Mouse (Mus musculus): ENCODE data around the gene Rtn2. TPM values are rescaled to one million over a fixed set of nuclear protein-coding genes. Genes with fewer than 3 reads are reported as not detected.

Rtn2 gene
- polyA plus RNA-seq, 1 experiment from 2014 or later = 39.2 TPM

DNA sequence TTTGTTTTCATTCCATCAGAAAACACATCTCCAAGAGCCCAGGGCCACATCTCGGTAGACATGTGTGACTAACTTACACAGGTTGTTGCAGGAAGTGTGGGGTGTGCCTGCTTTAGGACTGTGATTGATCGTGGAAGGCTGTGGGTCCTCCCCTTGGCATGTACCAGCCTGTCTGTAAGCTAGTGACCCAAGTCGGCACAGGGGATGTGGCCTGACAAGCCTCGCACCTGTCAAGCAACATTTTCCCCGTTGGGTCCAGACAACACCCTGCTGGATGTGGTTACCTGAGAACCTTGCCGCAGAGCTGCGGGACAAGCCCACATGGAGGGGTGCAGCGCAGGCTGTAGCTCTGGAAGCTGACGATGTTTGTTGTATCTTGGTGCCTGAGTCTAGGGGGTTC is 40.1 kb downstream of the Rtn2 start:
- Histone ChIP-seq H3K9me3 (replicated peaks) (no peaks in the 10 kb centered on the region), H3K27me3 (peaks cover 10% of the 10 kb centered on the region; the same call in 1 of the 2 replicates), H3K9ac (no peak overlapping the region), H3K27ac (replicated peaks) (0 out of 2 replicates have a peak overlapping the region, but pooled peaks have one; percentile 44), H3K4me2 (replicated peaks) (no peak overlapping the region), H3K4me1 (peaks cover 30% of the 10 kb centered on the region), H3K4me3 (replicated peaks) (no peak overlapping the region), H3K36me3 (no peaks in the 10 kb centered on the region)
- WGBS = 26% methylated on average over 9 of the region's 9 CpGs
- no peak for ATAC-seq (ENCODE audit: insufficient number of reproducible peaks, low FRiP score, low TSS enrichment, low read depth)

DNA sequence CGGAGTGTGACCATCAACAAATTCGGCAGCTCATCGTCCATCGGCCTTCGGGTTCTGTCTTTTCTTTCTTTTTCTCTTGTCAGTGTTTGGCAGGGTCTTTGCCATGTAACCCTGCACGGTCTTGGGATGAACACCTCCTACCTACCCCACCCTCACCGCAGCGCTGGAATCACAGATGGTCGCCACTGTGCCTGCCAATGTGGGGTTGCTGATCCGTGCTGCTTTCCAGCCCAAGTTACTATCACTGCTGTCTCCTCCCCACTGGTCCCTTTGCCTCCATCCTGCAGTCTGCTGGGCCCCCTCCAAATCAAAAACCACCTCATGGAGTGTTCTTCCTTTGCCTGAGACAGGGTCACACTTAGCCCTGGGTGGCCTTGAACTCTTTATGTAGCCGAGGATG is 41.8 kb downstream of the Rtn2 start:
- Histone ChIP-seq H3K27me3 (no peaks in the 10 kb centered on the region), H3K9ac (no peak overlapping the region), H3K4me2 (replicated peaks) (no peak overlapping the region), H3K4me1 (peaks cover 35% of the 10 kb centered on the region), H3K27ac (replicated peaks) (no peak overlapping the region), H3K4me3 (replicated peaks) (no peak overlapping the region), H3K9me3 (replicated peaks) (no peaks in the 10 kb centered on the region), H3K36me3 (no peaks in the 10 kb centered on the region)
- WGBS = 88% methylated on average over 11 of the region's 11 CpGs
- no peak for ATAC-seq (ENCODE audit: insufficient number of reproducible peaks, low FRiP score, low TSS enrichment, low read depth)

- ATAC-seq (ENCODE audit: insufficient number of reproducible peaks, low FRiP score, low TSS enrichment, low read depth) = no peak
- Histone ChIP-seq H3K36me3 (no peaks in the 10 kb centered on the region), H3K27ac (replicated peaks) (no peak overlapping the region), H3K4me1 (peaks cover 23% of the 10 kb centered on the region), H3K9ac (no peak overlapping the region), H3K27me3 (no peaks in the 10 kb centered on the region), H3K4me3 (replicated peaks) (peak overlapping the region; percentile 47; the same call in 1 of the 2 replicates), H3K9me3 (replicated peaks) (no peaks in the 10 kb centered on the region), H3K4me2 (replicated peaks) (peak overlapping the region; percentile 79)
- WGBS = 70% methylated on average over 21 of the region's 21 CpGs
Measured at GRCm38 (mm10) chr7:19325262-19326199, 43.1 kb downstream of the Rtn2 start.

- Histone ChIP-seq H3K9ac (peak overlapping the region; percentile 26), H3K4me3 (replicated peaks) (peak overlapping the region; percentile 47), H3K4me2 (replicated peaks) (peak overlapping the region; percentile 79), H3K9me3 (replicated peaks) (no peaks in the 10 kb centered on the region), H3K27me3 (no peaks in the 10 kb centered on the region), H3K27ac (replicated peaks) (peak overlapping the region; percentile 70), H3K4me1 (peaks cover 21% of the 10 kb centered on the region), H3K36me3 (no peaks in the 10 kb centered on the region)
- ATAC-seq (ENCODE audit: insufficient number of reproducible peaks, low FRiP score, low TSS enrichment, low read depth) = peak; percentile 80
- WGBS = under 1% methylated on average over 19 of the region's 20 CpGs
Measured at GRCm38 (mm10) chr7:19326359-19326758, 43.9 kb downstream of the Rtn2 start.

- H3K27ac ChIP-seq (replicated peaks) = peak overlapping the region; percentile 70
Measured at GRCm38 (mm10) chr7:19327128-19327527, 44.7 kb downstream of the Rtn2 start.

GRCm38 (mm10) chr7:19327782-19328181 is 45.4 kb downstream of the Rtn2 start:
- H3K27me3 ChIP-seq = no peaks in the 10 kb centered on the region
- 0 out of 2 replicates have a peak overlapping the region, but pooled peaks have one; percentile 26 for H3K9ac ChIP-seq
- H3K27ac ChIP-seq (replicated peaks) = no peak overlapping the region
- H3K9me3 ChIP-seq (replicated peaks) = no peaks in the 10 kb centered on the region
- H3K4me1 ChIP-seq = peaks cover 23% of the 10 kb centered on the region
- 82% methylated on average over 5 of the region's 5 CpGs for WGBS
- H3K4me2 ChIP-seq (replicated peaks) = no peak overlapping the region
- no peak overlapping the region for H3K4me3 ChIP-seq (replicated peaks)
- no peaks in the 10 kb centered on the region for H3K36me3 ChIP-seq
- no peak for ATAC-seq (ENCODE audit: insufficient number of reproducible peaks, low FRiP score, low TSS enrichment, low read depth)

More at GRCm38 (mm10) chr7:19327128-19327527, 44.7 kb downstream of the Rtn2 start:
- Histone ChIP-seq H3K9ac (peak overlapping the region; percentile 26; the same call in 1 of the 2 replicates), H3K27me3 (no peaks in the 10 kb centered on the region), H3K9me3 (replicated peaks) (no peaks in the 10 kb centered on the region), H3K36me3 (no peaks in the 10 kb centered on the region), H3K4me1 (peaks cover 21% of the 10 kb centered on the region), H3K4me2 (replicated peaks) (peak overlapping the region; percentile 79), H3K4me3 (replicated peaks) (peak overlapping the region; percentile 47)
- ATAC-seq (ENCODE audit: insufficient number of reproducible peaks, low FRiP score, low TSS enrichment, low read depth) = peak; percentile 36; the same call in 1 of the 2 replicates
- WGBS = under 1% methylated on average over 22 of the region's 22 CpGs

DNA sequence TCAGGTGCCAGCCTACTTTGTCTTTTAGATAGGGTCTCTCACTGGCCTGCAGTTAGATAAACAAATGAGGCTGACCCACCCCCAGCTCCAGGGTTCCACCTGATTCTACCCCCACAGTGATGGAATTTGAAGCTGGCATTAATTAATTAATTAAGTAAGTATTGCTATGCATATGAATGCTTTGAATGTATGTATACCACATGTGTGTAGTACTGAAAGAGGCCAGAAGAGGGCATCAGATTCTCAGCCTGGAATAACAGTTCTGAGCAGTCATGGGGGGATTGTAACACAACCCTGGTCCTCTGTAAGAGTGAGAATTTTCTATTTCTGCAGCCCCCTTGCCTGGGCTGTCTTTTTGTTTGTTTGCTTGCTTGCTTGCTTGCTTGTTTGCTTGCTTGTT is 46.0 kb downstream of the Rtn2 start:
- no peaks in the 10 kb centered on the region for H3K27me3 ChIP-seq
- H3K4me2 ChIP-seq (replicated peaks) = no peak overlapping the region
- no peak for ATAC-seq (ENCODE audit: insufficient number of reproducible peaks, low FRiP score, low TSS enrichment, low read depth)
- no peak overlapping the region for H3K27ac ChIP-seq (replicated peaks)
- H3K36me3 ChIP-seq = no peaks in the 10 kb centered on the region
- H3K4me3 ChIP-seq (replicated peaks) = no peak overlapping the region
- no peaks in the 10 kb centered on the region for H3K9me3 ChIP-seq (replicated peaks)
- no peak overlapping the region for H3K9ac ChIP-seq
- H3K4me1 ChIP-seq = peaks cover 23% of the 10 kb centered on the region

DNA sequence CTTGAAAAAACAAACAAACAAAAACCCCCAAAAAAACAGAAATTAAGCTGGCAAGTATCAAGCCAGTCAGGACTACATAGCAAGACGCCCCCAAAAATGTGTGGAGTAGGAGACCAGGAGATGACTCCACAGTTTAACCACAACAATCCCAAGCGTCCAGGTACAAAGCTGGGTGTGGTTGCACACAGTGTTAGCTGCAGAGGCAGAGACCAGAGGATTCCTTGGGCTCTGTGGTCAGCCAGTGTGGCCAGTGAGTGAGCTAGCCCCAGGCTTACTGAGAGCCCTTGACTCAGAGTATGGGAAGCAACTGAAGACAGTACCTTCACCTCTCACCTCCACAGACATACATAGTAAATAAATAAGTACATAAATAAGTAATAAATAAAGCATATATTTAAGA is 49.5 kb downstream of the Rtn2 start:
- Histone ChIP-seq H3K4me3 (replicated peaks) (no peak overlapping the region), H3K4me2 (replicated peaks) (no peak overlapping the region), H3K4me1 (peaks cover 16% of the 10 kb centered on the region), H3K9ac (no peak overlapping the region), H3K36me3 (no peaks in the 10 kb centered on the region), H3K27me3 (no peaks in the 10 kb centered on the region), H3K9me3 (replicated peaks) (no peaks in the 10 kb centered on the region), H3K27ac (replicated peaks) (no peak overlapping the region)
- WGBS = 68% methylated on average over 2 of the region's 2 CpGs
- no peak for ATAC-seq (ENCODE audit: insufficient number of reproducible peaks, low FRiP score, low TSS enrichment, low read depth)

GRCm38 (mm10) chr7:19332709-19333352 is 50.4 kb downstream of the Rtn2 start:
- H3K4me1 ChIP-seq = peaks cover 7% of the 10 kb centered on the region; the same call in 1 of the 2 replicates
- WGBS = 1% methylated on average over 52 of the region's 52 CpGs
- peak overlapping the region; percentile 58 for H3K27ac ChIP-seq (replicated peaks)
- no peaks in the 10 kb centered on the region for H3K36me3 ChIP-seq
- H3K9ac ChIP-seq = peak overlapping the region; percentile 74
- peak; percentile 64; the same call in 1 of the 2 replicates for ATAC-seq (ENCODE audit: insufficient number of reproducible peaks, low FRiP score, low TSS enrichment, low read depth)
- H3K4me3 ChIP-seq (replicated peaks) = peak overlapping the region; percentile 61
- no peaks in the 10 kb centered on the region for H3K27me3 ChIP-seq
- no peaks in the 10 kb centered on the region for H3K9me3 ChIP-seq (replicated peaks)
- peak overlapping the region; percentile 88 for H3K4me2 ChIP-seq (replicated peaks)

- H3K9me3 ChIP-seq (replicated peaks) = no peaks in the 10 kb centered on the region
- H3K4me2 ChIP-seq (replicated peaks) = no peak overlapping the region
- no peak overlapping the region for H3K9ac ChIP-seq
- H3K36me3 ChIP-seq = no peaks in the 10 kb centered on the region
- H3K27ac ChIP-seq (replicated peaks) = no peak overlapping the region
- H3K4me1 ChIP-seq = peaks cover 5% of the 10 kb centered on the region; the same call in 1 of the 2 replicates
- H3K27me3 ChIP-seq = no peaks in the 10 kb centered on the region
- 35% methylated on average over 3 of the region's 3 CpGs for WGBS
- H3K4me3 ChIP-seq (replicated peaks) = no peak overlapping the region
- ATAC-seq (ENCODE audit: insufficient number of reproducible peaks, low FRiP score, low TSS enrichment, low read depth) = no peak
Measured at GRCm38 (mm10) chr7:19335583-19335982, 53.2 kb downstream of the Rtn2 start.

DNA sequence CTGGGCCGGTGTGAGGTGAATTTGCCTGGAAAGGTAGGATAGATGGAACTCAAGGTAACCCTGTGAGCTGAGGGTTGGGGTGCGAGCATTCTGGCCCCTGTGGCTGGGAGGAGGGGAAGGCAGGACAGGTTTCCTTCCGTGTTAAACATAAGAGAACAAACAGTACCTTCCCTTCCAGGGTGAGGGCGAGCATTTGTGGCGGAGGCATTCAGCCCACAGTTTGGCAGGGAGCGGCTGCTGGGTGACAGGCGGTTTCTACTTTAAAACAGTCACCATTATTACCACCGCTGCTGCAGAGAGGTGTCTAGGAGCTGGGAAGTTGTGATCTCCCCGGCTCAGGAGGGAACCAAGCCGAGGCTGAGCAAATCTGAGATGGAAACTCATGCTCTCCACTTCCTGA is 54.7 kb downstream of the Rtn2 start:
- no peaks in the 10 kb centered on the region for H3K36me3 ChIP-seq
- H3K27me3 ChIP-seq = peaks cover 10% of the 10 kb centered on the region; the same call in 1 of the 2 replicates
- no peak overlapping the region for H3K9ac ChIP-seq
- no peak overlapping the region for H3K4me3 ChIP-seq (replicated peaks)
- WGBS = 59% methylated on average over 10 of the region's 10 CpGs
- H3K4me1 ChIP-seq = peaks cover 15% of the 10 kb centered on the region
- no peak for ATAC-seq (ENCODE audit: insufficient number of reproducible peaks, low FRiP score, low TSS enrichment, low read depth)
- H3K9me3 ChIP-seq (replicated peaks) = no peaks in the 10 kb centered on the region
- no peak overlapping the region for H3K4me2 ChIP-seq (replicated peaks)
- no peak overlapping the region for H3K27ac ChIP-seq (replicated peaks)
